Mouse (Mus musculus) MEL (cell line): ENCODE measurements around the gene Sgo2a. TPM values are rescaled to one million over a fixed set of nuclear protein-coding genes. Genes with fewer than 3 reads are reported as not detected.
"Not testable (repeated sequence)": the region's sequence is repeated elsewhere in the genome, so short reads cannot be mapped to it uniquely, and the experiment has no call there.

Experiments used
- DNase-seq: peaks from one replicate; pipeline ENCODE4 v3.0.0; 2011; ENCODE audit warnings: low read depth, low spot score
- H3K27ac ChIP-seq: 2 replicates; pipeline ENCODE4 v1.5.1; 2012; ENCODE audit warnings: low read depth, mild to moderate bottlenecking, control low read depth, low read length, moderate library complexity; ENCODE audit not compliant: control insufficient read depth
- H3K27me3 ChIP-seq, 2 experiments: fragments of 150-350 bp in 1 of 2; sonication (generic) in 1 of 2; 2 replicates each; pipeline ENCODE4 v1.6.1; 2012; ENCODE audit warnings: low read length in 2 of 2, mild to moderate bottlenecking in 2 of 2, improper control_type of control experiment in 1 of 2, moderate library complexity in 1 of 2; ENCODE audit not compliant: insufficient read depth in 2 of 2, control insufficient read depth in 1 of 2
- H3K36me3 ChIP-seq, 2 experiments: 2 replicates each; pipeline ENCODE4 v1.6.1; 2012 to 2014; ENCODE audit warnings: low read length in 2 of 2, improper control_type of control experiment in 1 of 2, inconsistent platforms in 1 of 2, mild to moderate bottlenecking in 1 of 2; ENCODE audit not compliant: insufficient read depth in 2 of 2, control insufficient read depth in 1 of 2
- H3K4me1 ChIP-seq, 2 experiments: fragments of 150-350 bp in 1 of 2; sonication (generic) in 1 of 2; 2 replicates each; pipeline ENCODE4 v1.6.1; 2012; ENCODE audit warnings: low read length in 2 of 2, improper control_type of control experiment in 1 of 2, mild to moderate bottlenecking in 1 of 2; ENCODE audit not compliant: insufficient read depth in 2 of 2, control insufficient read depth in 1 of 2
- H3K4me3 ChIP-seq, 2 experiments: fragments of 150-350 bp in 1 of 2; sonication (generic) in 1 of 2; 2 replicates each; pipeline ENCODE4 v1.5.1; 2012; ENCODE audit warnings: low read depth in 2 of 2, low read length in 2 of 2, mild to moderate bottlenecking in 2 of 2, moderate library complexity in 2 of 2, control low read depth in 1 of 2, improper control_type of control experiment in 1 of 2; ENCODE audit not compliant: control insufficient read depth in 1 of 2, insufficient read depth in 1 of 2
- H3K79me2 ChIP-seq: 2 replicates; pipeline ENCODE4 v1.6.1; 2012; ENCODE audit warnings: mild to moderate bottlenecking, low read length, moderate library complexity; ENCODE audit not compliant: control insufficient read depth, poor library complexity, insufficient read depth
- H3K9ac ChIP-seq: 2 replicates; pipeline ENCODE4 v1.6.1; 2012; ENCODE audit warnings: low read depth, mild to moderate bottlenecking, control low read depth, low read length, moderate library complexity; ENCODE audit not compliant: control insufficient read depth, poor library complexity, severe bottlenecking
- H3K9me3 ChIP-seq: fragments of 150-350 bp; sonication (generic); replicated peaks from 2 replicates; pipeline ENCODE4 v1.6.1; 2012; ENCODE audit warnings: mild to moderate bottlenecking, low read length, improper control_type of control experiment, moderate library complexity; ENCODE audit not compliant: insufficient read depth
- CHD1 ChIP-seq: IDR thresholded peaks from 2 replicates; pipeline ENCODE4 v1.6.1; 2012; ENCODE audit warnings: low read depth, mild to moderate bottlenecking, inconsistent platforms, low read length, improper control_type of control experiment
- CTCF ChIP-seq, 3 experiments: IDR thresholded peaks in 2 of 3; conservative IDR thresholded peaks in 1 of 3; 2 replicates each; pipeline ENCODE4 v1.5.1; 2011 to 2012; ENCODE audit warnings: low read length in 3 of 3, low read depth in 2 of 3, mild to moderate bottlenecking in 2 of 3, improper control_type of control experiment in 1 of 3, inconsistent platforms in 1 of 3, mixed read lengths in 1 of 3, moderate library complexity in 1 of 3; ENCODE audit not compliant: control insufficient read depth in 1 of 3, insufficient read depth in 1 of 3, poor library complexity in 1 of 3, severe bottlenecking in 1 of 3
- E2F4 ChIP-seq: IDR thresholded peaks from 2 replicates; pipeline ENCODE4 v1.6.1; 2011; ENCODE audit warnings: low read depth, low read length, improper control_type of control experiment, borderline replicate concordance
- MXI1 ChIP-seq: IDR thresholded peaks from 2 replicates; pipeline ENCODE4 v1.6.1; 2011; ENCODE audit warnings: mild to moderate bottlenecking, low read depth, low read length, improper control_type of control experiment
- RAD21 ChIP-seq: IDR thresholded peaks from 2 replicates; pipeline ENCODE4 v1.6.1; 2011; ENCODE audit warnings: mild to moderate bottlenecking, low read depth, low read length, improper control_type of control experiment
- SMC3 ChIP-seq: IDR thresholded peaks from 2 replicates; pipeline ENCODE4 v1.6.1; 2011; ENCODE audit warnings: low read depth, low read length, improper control_type of control experiment
- TAL1 ChIP-seq: IDR thresholded peaks from 2 replicates; pipeline ENCODE4 v1.6.1; 2012; ENCODE audit warnings: mild to moderate bottlenecking, inconsistent platforms, low read length, moderate library complexity, mixed read lengths
- USF1 ChIP-seq: IDR thresholded peaks from 2 replicates; pipeline ENCODE4 v1.6.1; 2014; ENCODE audit warnings: low read depth, mild to moderate bottlenecking, inconsistent platforms, low read length, improper control_type of control experiment, moderate library complexity
- ZC3H11A ChIP-seq: IDR thresholded peaks from 2 replicates; pipeline ENCODE4 v1.6.1; 2012; ENCODE audit warnings: low read depth, mild to moderate bottlenecking, inconsistent platforms, low read length, improper control_type of control experiment
- ZMIZ1 ChIP-seq: IDR thresholded peaks from 2 replicates; pipeline ENCODE4 v1.6.1; 2012; ENCODE audit warnings: low read depth, mild to moderate bottlenecking, inconsistent platforms, low read length, improper control_type of control experiment, moderate library complexity
- polyA plus RNA-seq, 2 experiments: library from polyadenylated mRNA; stranded (reverse) in 1 of 2; unstranded in 1 of 2; fragments of >175 nt in 1 of 2; fragments of >200 nt in 1 of 2; gene quantifications; 2 replicates each; pipeline versions ENCODE4 v1.2.1 to v1.2.4; 2012; ENCODE audit warnings: low replicate concordance in 2 of 2, low read depth in 1 of 2; ENCODE audit not compliant: insufficient read length in 2 of 2, insufficient read depth in 1 of 2, missing spikeins in 1 of 2
- total RNA-seq: library from RNA; depleted of rRNA; stranded (reverse); fragments of 300-350 nt; gene quantifications from 2 replicates; pipeline ENCODE4 v1.2.3, GENCODE M21; 2012

The Sgo2a gene
- total and polyA plus RNA-seq, 3 experiments, result 11.5 to 48.8 (median 12.3) TPM

DNA sequence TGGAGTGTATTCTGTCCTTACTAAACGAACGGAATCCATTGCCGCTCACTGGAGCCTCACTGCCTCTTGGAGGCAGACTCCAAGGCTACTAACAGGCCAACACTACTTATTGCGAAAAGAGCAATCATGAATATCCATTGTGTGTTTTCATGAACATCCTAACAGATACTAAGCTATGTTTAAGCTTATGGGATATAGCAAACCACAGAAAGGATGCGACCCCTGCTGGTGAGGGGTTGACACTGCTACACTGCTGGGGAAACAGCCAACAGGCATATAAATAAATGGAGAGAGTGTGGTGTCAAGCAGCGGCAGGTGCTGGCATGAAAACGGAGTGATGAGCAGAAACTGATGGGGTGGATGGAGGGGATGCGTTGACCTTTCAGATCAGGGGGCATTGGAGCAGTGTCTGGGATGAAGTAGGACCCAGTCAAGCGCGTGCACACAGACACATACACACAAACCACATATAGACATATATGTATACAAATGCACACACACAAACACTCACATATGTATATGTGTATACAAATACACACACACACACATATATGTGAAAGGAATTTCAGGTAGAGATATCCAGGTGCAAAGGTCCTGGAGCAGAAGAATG lies 35.5 kb downstream of the Sgo2a start:
- no peaks in the 10 kb centered on the region for H3K79me2 ChIP-seq
- peak overlapping the region; percentile 60 for H3K9ac ChIP-seq
- H3K4me1 ChIP-seq, result peaks cover 8 to 9% of the 10 kb centered on the region in 2 experiments
- H3K27ac ChIP-seq, result peak overlapping the region; percentile 55
- TF ChIP-seq CTCF (IDR thresholded peaks at IDR 0.05 in 2 of 3, conservative IDR thresholded peaks at IDR 0.05 in 1 of 3; ENCODE audit: control insufficient read depth in 1 of 3, insufficient read depth in 1 of 3, low read depth in 2 of 3, low read length in 3 of 3, poor library complexity in 1 of 3, severe bottlenecking in 1 of 3) (peak; percentile 84 to 96 (median 93)), TAL1 (no peak), MXI1 (no peak), ZMIZ1 (no peak), ZC3H11A (peak; percentile 78), CHD1 (no peak), SMC3 (peak; percentile 97), USF1 (no peak), RAD21 (peak; percentile 92)
- TF ChIP-seq, all 39 proteins: peak for 4
- no peaks in the 10 kb centered on the region for H3K9me3 ChIP-seq
- no peaks in the 10 kb centered on the region for H3K27me3 ChIP-seq
- peak overlapping the region; percentile 46 to 60 for H3K4me3 ChIP-seq
- H3K36me3 ChIP-seq, result peaks cover 0 to 18% of the 10 kb centered on the region in 2 experiments; a peak in 2 of 4 replicates
- peak; percentile 91 for DNase-seq

DNA sequence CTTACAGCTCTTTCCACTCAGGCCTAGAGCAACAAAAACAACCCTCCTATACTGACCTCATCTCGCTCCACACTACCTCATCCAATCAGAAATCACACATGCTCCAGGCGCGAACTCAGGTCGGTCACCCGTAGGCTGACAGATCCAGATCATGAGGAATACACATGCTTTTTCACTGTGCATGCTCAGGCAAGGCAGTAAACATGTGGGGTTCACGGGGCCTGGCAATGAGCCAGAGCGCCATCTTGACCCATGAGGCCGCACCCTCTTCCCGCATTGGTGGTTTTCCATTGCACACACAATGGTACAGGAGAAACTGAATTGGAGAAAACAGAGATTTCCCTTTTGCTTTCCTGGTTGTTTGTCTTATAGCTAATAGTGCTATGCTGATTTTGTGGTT lies 41.5 kb downstream of the Sgo2a start:
- not testable (repeated sequence) for H3K4me1 ChIP-seq, H3K27ac ChIP-seq, DNase-seq, H3K4me3 ChIP-seq, H3K36me3 ChIP-seq, H3K27me3 ChIP-seq, H3K9me3 ChIP-seq, H3K79me2 ChIP-seq, H3K9ac ChIP-seq

DNA sequence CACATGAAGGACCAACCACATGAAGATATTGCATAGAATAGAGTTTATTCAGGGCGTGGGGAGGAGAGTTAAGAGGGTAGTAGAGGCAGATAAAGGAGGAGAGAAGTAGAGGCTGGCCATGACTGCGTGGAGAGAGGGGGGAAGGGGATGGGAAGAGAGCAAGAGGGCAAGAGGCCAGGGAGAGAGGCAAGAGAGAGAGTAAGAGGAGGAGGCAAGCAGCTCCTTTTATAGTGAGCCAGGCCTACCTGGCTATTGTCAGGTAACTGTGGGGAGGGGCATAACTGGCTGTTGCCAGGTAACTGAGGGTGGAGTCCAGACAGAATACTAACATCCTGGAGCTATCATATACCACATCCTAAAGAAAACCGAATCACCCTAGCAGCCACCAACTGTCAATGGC lies 49.3 kb downstream of the Sgo2a start:
- Histone ChIP-seq H3K79me2 (no peaks in the 10 kb centered on the region), H3K9me3 (no peaks in the 10 kb centered on the region), H3K27me3 (no peaks in the 10 kb centered on the region), H3K27ac (no peak overlapping the region), H3K9ac (no peak overlapping the region), H3K4me1 (no peaks in the 10 kb centered on the region)
- DNase-seq, result no peak
- TF ChIP-seq E2F4, result no peak
- TF ChIP-seq, all 39 proteins: peak for 0
- no peaks in the 10 kb centered on the region for H3K36me3 ChIP-seq
- no peak overlapping the region for H3K4me3 ChIP-seq
